Mouse (Mus musculus): ENCODE measurements at regions not wholly inside any gene's neighbourhood (a gene's known extent, or its start where the extent isn't known, plus 50 kb on each side); places are given as distances from the start of the nearest gene placed in this dataset.
A peak's percentile ranks its signal among the peaks of the same experiment; 100 is the strongest.

GRCm38 (mm10) chr15:63377258-63377657, 467.7 kb downstream of the Gsdmc2 start:
- DNase-seq (ENCODE audit: low spot score in 2 of 2), result no peak

GRCm38 (mm10) chr15:63371328-63372023, 473.5 kb downstream of the Gsdmc2 start:
- no peak for DNase-seq (ENCODE audit: low spot score in 2 of 2)

GRCm38 (mm10) chr15:63364473-63364872, 480.5 kb downstream of the Gsdmc2 start:
- DNase-seq (ENCODE audit: low spot score in 2 of 2), result no peak

- peak in 1 of 2 experiments; percentile 5 for DNase-seq (ENCODE audit: low spot score in 2 of 2)
These were observed 484.6 kb downstream of the Gsdmc2 start for GRCm38 (mm10) chr15:63360402-63360801.

- DNase-seq (ENCODE audit: low spot score in 2 of 2), result no peak
These were observed 503.2 kb downstream of the Gsdmc2 start for GRCm38 (mm10) chr15:63341730-63342129.

GRCm38 (mm10) chr15:63340322-63341060, 504.5 kb downstream of the Gsdmc2 start:
- peak in 1 of 2 experiments; percentile 4 for DNase-seq (ENCODE audit: low spot score in 2 of 2)

- no peak for DNase-seq (ENCODE audit: low spot score in 2 of 2)
These were observed 525.3 kb downstream of the Gsdmc2 start for GRCm38 (mm10) chr15:63319666-63320065.

- DNase-seq (ENCODE audit: low spot score in 2 of 2), result no peak
These were observed 534.6 kb downstream of the Gsdmc2 start for GRCm38 (mm10) chr15:63310426-63310825.

GRCm38 (mm10) chr15:63299311-63299710, 545.7 kb downstream of the Gsdmc2 start:
- no peak for DNase-seq (ENCODE audit: low spot score in 2 of 2)

- no peak for DNase-seq (ENCODE audit: low spot score in 2 of 2)
These were observed 556.4 kb downstream of the Gsdmc2 start for GRCm38 (mm10) chr15:63288534-63288933.

- DNase-seq (ENCODE audit: low spot score in 2 of 2), result no peak
These were observed 559.0 kb downstream of the Gsdmc2 start for GRCm38 (mm10) chr15:63286026-63286425.

GRCm38 (mm10) chr15:63270381-63270780, 574.6 kb downstream of the Gsdmc2 start:
- no peak for DNase-seq (ENCODE audit: low spot score in 2 of 2)

- no peak for DNase-seq (ENCODE audit: low spot score in 2 of 2)
These were observed 579.1 kb downstream of the Gsdmc2 start for GRCm38 (mm10) chr15:63265845-63266244.

- no peak for DNase-seq (ENCODE audit: low spot score in 2 of 2)
These were observed 589.2 kb downstream of the Gsdmc2 start for GRCm38 (mm10) chr15:63255736-63256135.

- DNase-seq (ENCODE audit: low spot score in 2 of 2), result no peak
These were observed 592.1 kb downstream of the Gsdmc2 start for GRCm38 (mm10) chr15:63252781-63253340.

- DNase-seq (ENCODE audit: low spot score in 2 of 2), result no peak
These were observed 606.4 kb downstream of the Gsdmc2 start for GRCm38 (mm10) chr15:63238601-63239000.

- DNase-seq (ENCODE audit: low spot score in 2 of 2), result no peak
These were observed 626.5 kb downstream of the Gsdmc2 start for GRCm38 (mm10) chr15:63218393-63219060.

- DNase-seq (ENCODE audit: low spot score in 2 of 2), result no peak
These were observed 639.8 kb downstream of the Gsdmc2 start for GRCm38 (mm10) chr15:63205150-63205549.

GRCm38 (mm10) chr15:63195031-63195430, 649.9 kb downstream of the Gsdmc2 start:
- no peak for DNase-seq (ENCODE audit: low spot score in 2 of 2)

- DNase-seq (ENCODE audit: low spot score in 2 of 2), result no peak
These were observed 650.5 kb downstream of the Gsdmc2 start for GRCm38 (mm10) chr15:63194492-63194797.

GRCm38 (mm10) chr15:63193617-63194491, 651.1 kb downstream of the Gsdmc2 start:
- DNase-seq (ENCODE audit: low spot score in 2 of 2), result no peak
